Mouse (Mus musculus) stomach, postnatal 0 days (tissue): ENCODE data around the gene Cd164l2.

Experiments
- CTCF ChIP-seq: IDR thresholded peaks from 2 replicates; pipeline ENCODE4 v1.5.1; 2016; ENCODE audit warnings: antibody characterized with exemption, low read depth, mild to moderate bottlenecking, moderate library complexity
- EP300 ChIP-seq: optimal IDR thresholded peaks from 2 replicates; pipeline ENCODE3; 2016; ENCODE audit warnings: antibody characterized with exemption

DNA sequence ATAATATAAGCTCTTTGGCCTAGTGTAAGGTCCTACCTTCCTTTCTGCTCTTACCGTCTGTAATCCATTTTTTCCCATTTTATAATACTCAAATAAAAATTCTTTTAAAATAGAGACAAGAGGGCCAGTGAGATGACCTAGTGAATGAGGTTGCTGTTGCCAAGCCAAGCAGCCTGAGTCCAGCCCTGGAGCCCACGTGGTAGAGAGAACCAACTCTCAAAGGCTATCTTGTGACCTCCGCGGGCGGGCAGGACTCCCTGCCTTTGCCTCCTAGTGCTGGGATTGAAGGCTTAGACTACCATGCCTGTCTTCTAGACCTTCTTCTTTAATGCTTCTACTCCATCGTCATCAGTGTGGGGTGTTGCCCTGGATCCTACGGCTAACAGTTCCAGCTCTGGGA, 32.7 kb upstream of the Cd164l2 start:
- TF ChIP-seq CTCF, result no peak
- TF ChIP-seq EP300, result no peak
